Comparison of ENCODE assay signal across 9 mouse cellular contexts in genomic region chr6:145047445-145047857, GRCm38 (mm10). TPM values are rescaled to one million over a fixed set of nuclear protein-coding genes. Genes with fewer than 3 reads are reported as not detected.
DNase-seq lines count a peak whose midpoint lies in the region; ATAC-seq lines count a peak whose summit lies in the region.
"Had no signal": no experiment of that assay in that cellular context is flagged by ENCODE, and none has a peak within 500 bp of the region (broad histone marks: within the 10 kb centered on the region; RNA-seq: fewer than 3 reads in every experiment).

No protein-coding gene starts in this region.

- 31% methylated on average over 15 of the region's 15 CpGs for WGBS in kidney, embryonic 15.5 days
- WGBS in hindbrain, embryonic 10.5 days: under 1% methylated on average over 15 of the region's 15 CpGs
- 32% methylated on average over 15 of the region's 15 CpGs for WGBS in limb, embryonic 11.5 days

- H3K4me2 ChIP-seq in kidney, embryonic 15.5 days: peak overlapping the region; percentile 97
- peak overlapping the region; percentile 94 for H3K4me2 ChIP-seq in limb, embryonic 11.5 days (ENCODE audit: low read depth, severe bottlenecking)

- H3K4me1 ChIP-seq in kidney, embryonic 15.5 days: peaks cover 19% of the 10 kb centered on the region
- peaks cover 79% of the 10 kb centered on the region for H3K4me1 ChIP-seq in hindbrain, embryonic 10.5 days (replicated peaks)
- H3K4me1 ChIP-seq in limb, embryonic 11.5 days (ENCODE audit: control insufficient read depth, insufficient read depth, low read length): peaks cover 5% of the 10 kb centered on the region; the same call in 1 of the 2 replicates

- H3K27me3 ChIP-seq in kidney, embryonic 15.5 days: peaks cover 26% of the 10 kb centered on the region
- 0 out of 2 replicates have a peak, but pooled peaks cover 5% of the 10 kb centered on the region for H3K27me3 ChIP-seq in hindbrain, embryonic 10.5 days (ENCODE audit: insufficient read depth, poor library complexity, severe bottlenecking)
- H3K27me3 ChIP-seq in limb, embryonic 11.5 days (ENCODE audit: control insufficient read depth, insufficient read depth, low read length): 0 out of 2 replicates have a peak, but pooled peaks cover 3% of the 10 kb centered on the region
- H3K27me3 ChIP-seq: CH12.LX had no signal

- H3K9ac ChIP-seq in kidney, embryonic 15.5 days: peak overlapping the region; percentile 19; the same call in 1 of the 2 replicates
- H3K9ac ChIP-seq in limb, embryonic 11.5 days (ENCODE audit: low read length): peak overlapping the region; percentile 9

- H3K36me3 ChIP-seq in kidney, embryonic 15.5 days: no peaks in the 10 kb centered on the region
- H3K36me3 ChIP-seq in hindbrain, embryonic 10.5 days: peaks cover 5% of the 10 kb centered on the region
- no peaks in the 10 kb centered on the region for H3K36me3 ChIP-seq in limb, embryonic 11.5 days (ENCODE audit: control insufficient read depth, insufficient read depth, low read length)

- H3K9me3 ChIP-seq in kidney, embryonic 15.5 days (replicated peaks): no peaks in the 10 kb centered on the region
- no peaks in the 10 kb centered on the region for H3K9me3 ChIP-seq in hindbrain, embryonic 10.5 days
- H3K9me3 ChIP-seq in limb, embryonic 11.5 days (ENCODE audit: control insufficient read depth, low read length): no peaks in the 10 kb centered on the region

- DNase-seq in kidney, postnatal 25 days: no peak
- peak; percentile 71 for DNase-seq in embryo, embryonic 9.5 days (ENCODE audit: extremely low spot score)
- DNase-seq in hindbrain, embryonic 10.5 days (ENCODE audit: low spot score): peak; percentile 80
- DNase-seq in limb, embryonic 11.5 days (ENCODE audit: low spot score): peak; percentile 71
- peak; percentile 57 for DNase-seq in retina, postnatal 7 days (ENCODE audit: low read depth, low spot score)
- DNase-seq in adipocyte (ENCODE audit: low spot score): no peak
- no peak for DNase-seq in kidney, adult 9 months

- no peak; the same call in 1 of the 2 replicates for ATAC-seq in kidney, embryonic 15.5 days (replicated peaks; ENCODE audit: low FRiP score)
- no peak for ATAC-seq in limb, embryonic 11.5 days (ENCODE audit: insufficient number of reproducible peaks, low FRiP score, low TSS enrichment, low read depth)

- no peak overlapping the region for H3K27ac ChIP-seq in kidney, embryonic 15.5 days
- H3K27ac ChIP-seq in hindbrain, embryonic 10.5 days: peak overlapping the region; percentile 93
- H3K27ac ChIP-seq in limb, embryonic 11.5 days (replicated peaks; ENCODE audit: low read depth, low read length): no peak overlapping the region

- peak overlapping the region; percentile 53 for H3K4me3 ChIP-seq in kidney, embryonic 15.5 days (replicated peaks)
- peak overlapping the region; percentile 79 for H3K4me3 ChIP-seq in hindbrain, embryonic 10.5 days
- peak overlapping the region; percentile 47 for H3K4me3 ChIP-seq in limb, embryonic 11.5 days (ENCODE audit: low read depth, low read length)

RNA-seq across cellular contexts. Expression of gene Bcat1, which starts 28.5 kb away (rescaled TPM):
- polyA plus RNA-seq in kidney, embryonic 15.5 days (2015; fragmentation: Nextera tagmentation; extraction: Ambion mirVana): 9.1 and 9.5 TPM in 2 replicates
- polyA plus RNA-seq in hindbrain, embryonic 10.5 days (2016; fragmentation: Nextera tagmentation; extraction: Ambion mirVana): 123 and 134 TPM in 2 replicates
- 54.0 and 54.7 TPM in 2 replicates for polyA plus RNA-seq in limb, embryonic 11.5 days (2014; fragmentation: Nextera tagmentation; extraction: Ambion mirVana)

Comparison
In these comparisons a context has a peak if more than half of its experiments do, and no peak if none do; other contexts are left out.
1. DNase-seq: peak in embryo, embryonic 9.5 days (single experiment), hindbrain, embryonic 10.5 days (single experiment), limb, embryonic 11.5 days (single experiment) and retina, postnatal 7 days (single experiment); none in kidney, postnatal 25 days (0 of 2), adipocyte (single experiment) and kidney, adult 9 months (single experiment).
2. Peak in every context shown above with its lines, with median percentiles within 50 percentile points of each other: H3K4me3 ChIP-seq.